Mouse (Mus musculus) spleen, postnatal 14 days (tissue): ENCODE results near the gene Spata31d1b.
A peak's percentile ranks its signal among the peaks of the same experiment; 100 is the strongest.
"Not testable (repeated sequence)": the region's sequence is repeated elsewhere in the genome, so short reads cannot be mapped to it uniquely, and the experiment has no call there.

Source experiments
- DNase-seq, 2 experiments: peaks; one replicate each; pipeline ENCODE4 v3.0.0; 2021 to 2022; ENCODE audit warnings: low spot score in 2 of 2

Spata31d1b gene

GRCm38 (mm10) chr13:59711984-59712383, at the start of gene Spata31d1b:
Gene Spata31d1b (plus strand): TSS chr13:59712284.
- not testable (repeated sequence) for DNase-seq

GRCm38 (mm10) chr13:59663939-59664712, 48.0 kb upstream of the Spata31d1b start:
- no peak for DNase-seq

GRCm38 (mm10) chr13:59667763-59668162, 44.3 kb upstream of the Spata31d1b start:
- no peak for DNase-seq

- DNase-seq: peak; percentile 40 to 49
Observed at GRCm38 (mm10) chr13:59668501-59669093, 43.5 kb upstream of the Spata31d1b start.

GRCm38 (mm10) chr13:59669946-59670345, 42.1 kb upstream of the Spata31d1b start:
- no peak for DNase-seq

GRCm38 (mm10) chr13:59671521-59671920, 40.6 kb upstream of the Spata31d1b start:
- DNase-seq: no peak

GRCm38 (mm10) chr13:59672248-59672647, 39.8 kb upstream of the Spata31d1b start:
- no peak for DNase-seq

- no peak for DNase-seq
Observed at GRCm38 (mm10) chr13:59673597-59673996, 38.5 kb upstream of the Spata31d1b start.

GRCm38 (mm10) chr13:59674215-59674614, 37.9 kb upstream of the Spata31d1b start:
- no peak for DNase-seq

- no peak for DNase-seq
Observed at GRCm38 (mm10) chr13:59674761-59675150, 37.3 kb upstream of the Spata31d1b start.

GRCm38 (mm10) chr13:59675151-59676011, 36.7 kb upstream of the Spata31d1b start, which contains the start of gene Golm1:
Gene Golm1 (minus strand): TSS chr13:59675811.
- peak; percentile 52 to 58 for DNase-seq

GRCm38 (mm10) chr13:59676316-59677229, 35.5 kb upstream of the Spata31d1b start:
- no peak for DNase-seq

- no peak for DNase-seq
Observed at GRCm38 (mm10) chr13:59679306-59679705, 32.8 kb upstream of the Spata31d1b start.

- DNase-seq: no peak
Observed at GRCm38 (mm10) chr13:59679908-59680307, 32.2 kb upstream of the Spata31d1b start.

- no peak for DNase-seq
Observed at GRCm38 (mm10) chr13:59682629-59683028, 29.5 kb upstream of the Spata31d1b start.

- no peak for DNase-seq
Observed at GRCm38 (mm10) chr13:59685236-59685635, 26.8 kb upstream of the Spata31d1b start.

GRCm38 (mm10) chr13:59688338-59688770, 23.7 kb upstream of the Spata31d1b start:
- no peak for DNase-seq

GRCm38 (mm10) chr13:59689313-59689712, 22.8 kb upstream of the Spata31d1b start:
- no peak for DNase-seq

GRCm38 (mm10) chr13:59689843-59690242, 22.2 kb upstream of the Spata31d1b start:
- DNase-seq: no peak

- no peak for DNase-seq
Observed at GRCm38 (mm10) chr13:59690576-59690975, 21.5 kb upstream of the Spata31d1b start.

- no peak for DNase-seq
Observed at GRCm38 (mm10) chr13:59691478-59691877, 20.6 kb upstream of the Spata31d1b start.
